Mouse (Mus musculus): Measurements from ENCODE around the gene AC129217.1. TPM values are rescaled to one million over a fixed set of nuclear protein-coding genes. Genes with fewer than 3 reads are reported as not detected.
"Not testable (repeated sequence)": the region's sequence is repeated elsewhere in the genome, so short reads cannot be mapped to it uniquely, and the experiment has no call there.

Gene AC129217.1
- total RNA-seq, 2 experiments from 2014 or later: not detected

- intact Hi-C loops (cut with DNase I): loop anchor here (5.0 to 10.0 kb wide), 2 partner anchors 35 to 262 kb away; partner anchors contain the start of genes 1810009A15Rik and Gm49416
- no peak for DNase-seq (ENCODE audit: low spot score in 2 of 2)
These were observed 22.8 kb downstream of the AC129217.1 start for GRCm38 (mm10) chr19:8852236-8852928.

DNA sequence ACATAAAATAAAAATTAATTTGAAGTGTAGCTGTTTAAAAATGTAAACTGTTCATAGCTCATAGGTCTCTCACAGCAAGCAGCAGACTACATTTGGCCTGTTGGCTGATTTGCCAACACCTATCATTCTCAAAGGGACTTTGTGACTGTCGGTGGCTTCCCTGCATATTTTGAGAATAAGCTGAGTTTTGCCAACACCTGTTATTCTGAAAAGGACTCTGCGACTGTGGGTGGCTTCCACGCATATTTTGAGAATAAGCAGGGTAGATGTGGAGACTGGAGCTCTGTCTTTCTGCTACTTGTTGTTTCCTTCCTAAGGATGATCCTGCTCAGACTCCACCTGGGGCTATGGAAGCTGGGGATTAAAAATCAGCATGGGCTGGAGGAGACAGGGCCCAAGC, 23.5 kb downstream of the AC129217.1 start:
- intact Hi-C loops (cut with DNase I): loop anchor here (5.0 to 10.0 kb wide), 2 partner anchors 34 to 262 kb away; partner anchors contain the start of genes 1810009A15Rik and Gm49416

GRCm38 (mm10) chr19:8857689-8858088, 28.1 kb downstream of the AC129217.1 start:
- peak in 1 of 2 experiments; percentile 36 for DNase-seq (ENCODE audit: low spot score in 2 of 2)
- intact Hi-C loops (cut with DNase I): loop anchor here (10.0 kb wide), 1 partner anchor 257 kb away; no protein-coding TSS in a partner anchor

More for the DNA sequence above, 23.5 kb downstream of the AC129217.1 start:
- DNase-seq (ENCODE audit: low spot score in 2 of 2): peak in 1 of 2 experiments; percentile 30

- DNase-seq (ENCODE audit: low spot score in 2 of 2): peak in 1 of 2 experiments; percentile 39
These were observed 29.4 kb downstream of the AC129217.1 start for GRCm38 (mm10) chr19:8859018-8859417.

GRCm38 (mm10) chr19:8864265-8864664, 34.7 kb downstream of the AC129217.1 start:
- DNase-seq (ENCODE audit: low spot score in 2 of 2): no peak
- intact Hi-C loops (cut with DNase I): no loop called here

More at GRCm38 (mm10) chr19:8859018-8859417, 29.4 kb downstream of the AC129217.1 start:
- intact Hi-C loops (cut with DNase I): loop anchor here (10.0 kb wide), 1 partner anchor 256 kb away; no protein-coding TSS in a partner anchor

DNA sequence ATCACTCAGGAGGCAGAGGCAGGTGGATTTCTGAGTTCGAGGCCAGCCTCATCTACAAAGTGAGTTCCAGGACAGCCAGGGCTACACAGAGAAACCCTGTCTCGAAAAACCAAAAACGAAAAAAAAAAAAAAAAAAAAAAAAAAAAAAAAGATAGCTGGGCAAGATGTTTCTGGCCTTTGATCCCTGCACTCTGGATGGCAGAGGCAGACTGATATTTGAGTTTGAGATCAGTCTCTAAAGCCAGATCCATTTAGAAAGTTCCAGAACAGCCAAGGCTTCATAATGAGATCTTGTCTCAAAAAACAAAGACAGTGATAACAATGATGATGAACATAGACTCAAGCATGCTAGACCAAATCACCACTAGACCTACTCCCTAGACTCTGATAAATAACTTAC, 40.8 kb downstream of the AC129217.1 start:
- DNase-seq (ENCODE audit: low spot score in 2 of 2); intact Hi-C loops (cut with DNase I): not testable (repeated sequence)

DNA sequence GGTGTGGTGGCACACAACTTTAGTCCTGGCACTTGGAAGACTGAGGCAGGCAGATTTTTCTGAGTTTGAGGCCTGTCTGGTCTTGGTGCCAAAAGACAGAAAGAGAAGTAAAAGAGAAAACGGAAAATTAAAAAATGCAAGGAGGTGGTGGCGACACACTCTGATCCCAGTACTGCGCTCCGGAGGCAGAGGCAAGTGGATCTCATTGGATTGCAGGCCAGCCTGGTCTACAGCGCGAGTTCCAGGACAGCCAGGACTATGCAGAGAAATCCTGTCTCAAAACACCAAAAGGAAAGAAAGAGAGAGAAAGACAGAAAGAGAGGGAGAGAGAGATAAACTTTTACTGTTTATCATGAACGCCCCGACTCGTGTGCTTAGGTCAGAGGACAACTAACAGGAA, 41.3 kb downstream of the AC129217.1 start:
- intact Hi-C loops (cut with DNase I): no loop called here
- DNase-seq (ENCODE audit: low spot score in 2 of 2): no peak

DNA sequence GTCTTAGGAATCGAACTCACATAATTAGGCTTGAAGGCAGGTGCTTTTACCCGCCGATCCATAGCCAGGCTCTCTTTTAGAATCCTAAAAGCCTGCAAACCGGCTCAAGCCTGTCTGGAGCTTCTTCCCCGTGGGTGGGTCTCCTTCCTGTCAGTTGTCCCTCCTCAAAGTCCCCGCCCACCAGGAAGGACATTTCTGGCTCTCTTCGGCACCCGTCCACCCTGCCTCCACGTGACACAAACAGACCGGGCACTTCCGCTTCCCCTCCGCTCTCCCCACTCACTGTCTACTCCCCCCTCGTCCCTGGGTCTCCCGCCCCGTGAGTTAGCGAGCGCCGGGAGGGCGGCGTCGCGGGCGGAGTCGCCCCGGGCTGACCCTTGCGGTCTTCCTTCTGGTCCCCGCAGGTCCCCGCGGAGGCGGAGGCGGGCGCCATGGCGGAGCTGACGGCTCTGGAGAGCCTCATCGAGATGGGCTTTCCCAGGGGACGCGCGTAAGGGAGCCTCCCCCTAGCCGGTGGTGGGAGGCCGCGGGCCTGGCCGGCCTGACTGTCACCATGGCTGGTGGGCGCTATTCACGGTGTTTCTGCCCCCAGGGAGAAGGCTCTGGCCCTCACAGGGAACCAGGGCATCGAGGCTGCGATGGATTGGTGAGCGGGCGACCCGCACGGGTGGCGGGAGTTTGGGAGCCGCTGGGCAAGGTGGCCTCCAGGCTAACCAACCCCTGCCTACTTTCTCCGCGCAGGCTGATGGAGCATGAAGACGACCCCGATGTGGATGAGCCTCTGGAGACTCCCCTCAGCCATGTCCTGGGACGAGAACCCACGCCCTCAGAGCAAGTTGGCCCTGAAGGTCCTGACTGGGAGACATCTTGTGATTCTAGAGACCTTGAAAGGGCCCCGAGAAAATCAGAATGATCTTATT, 42.0 kb downstream of the AC129217.1 start, which contains the start of gene Ubxn1:
Ubxn1 (plus strand) TSS at position 230 of the 920 bp plus-strand sequence.
- intact Hi-C loops (cut with DNase I): no loop called here
- DNase-seq (ENCODE audit: low spot score in 2 of 2): peak; percentile 97 to 99

DNA sequence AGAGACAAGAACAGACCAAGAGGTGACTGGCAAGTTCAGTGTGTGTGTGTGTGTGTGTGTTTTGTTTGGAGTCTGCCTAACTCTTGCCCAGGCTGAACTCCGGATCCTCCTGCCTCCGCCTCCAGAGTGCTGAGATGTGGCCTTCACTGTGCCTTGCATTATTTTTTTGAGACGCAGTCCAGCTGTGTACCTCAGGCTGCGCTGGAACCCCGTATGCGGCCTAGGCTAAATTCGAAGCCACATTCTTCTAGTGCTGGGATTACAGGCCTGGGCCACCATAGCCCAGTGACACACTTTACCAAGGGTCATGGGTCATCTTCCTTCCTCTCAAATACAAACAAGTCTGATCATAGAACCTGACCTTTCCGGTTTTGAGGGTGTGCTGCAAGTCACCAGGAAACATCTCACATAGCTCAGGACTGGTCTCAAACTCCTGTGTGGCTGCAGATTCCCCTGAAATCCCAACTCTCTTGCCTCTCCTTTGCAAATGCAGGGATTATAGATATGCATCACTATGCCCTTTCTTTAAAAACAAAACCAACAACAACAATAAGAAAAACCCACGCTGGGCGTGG, 42.8 kb downstream of the AC129217.1 start:
- no peak for DNase-seq (ENCODE audit: low spot score in 2 of 2)
- intact Hi-C loops (cut with DNase I): no loop called here

DNA sequence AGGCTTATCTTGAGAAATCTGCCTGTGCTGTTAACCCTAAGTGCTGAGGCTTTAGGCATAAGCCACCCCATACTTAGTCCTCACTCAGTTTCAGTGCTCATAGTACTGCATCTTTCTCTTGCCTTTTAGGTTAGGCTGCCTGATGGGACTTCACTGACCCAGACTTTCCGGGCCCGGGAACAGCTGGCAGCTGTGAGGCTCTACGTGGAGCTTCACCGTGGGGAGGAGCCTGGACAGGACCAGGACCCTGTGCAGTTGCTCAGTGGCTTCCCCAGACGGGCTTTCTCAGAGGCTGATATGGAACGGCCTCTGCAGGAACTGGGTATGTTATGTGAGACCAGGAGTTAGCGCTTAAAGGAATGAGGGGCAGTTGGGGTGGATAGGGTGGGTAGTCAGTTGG, 45.5 kb downstream of the AC129217.1 start:
- no peak for DNase-seq (ENCODE audit: low spot score in 2 of 2)
- intact Hi-C loops (cut with DNase I): no loop called here

DNA sequence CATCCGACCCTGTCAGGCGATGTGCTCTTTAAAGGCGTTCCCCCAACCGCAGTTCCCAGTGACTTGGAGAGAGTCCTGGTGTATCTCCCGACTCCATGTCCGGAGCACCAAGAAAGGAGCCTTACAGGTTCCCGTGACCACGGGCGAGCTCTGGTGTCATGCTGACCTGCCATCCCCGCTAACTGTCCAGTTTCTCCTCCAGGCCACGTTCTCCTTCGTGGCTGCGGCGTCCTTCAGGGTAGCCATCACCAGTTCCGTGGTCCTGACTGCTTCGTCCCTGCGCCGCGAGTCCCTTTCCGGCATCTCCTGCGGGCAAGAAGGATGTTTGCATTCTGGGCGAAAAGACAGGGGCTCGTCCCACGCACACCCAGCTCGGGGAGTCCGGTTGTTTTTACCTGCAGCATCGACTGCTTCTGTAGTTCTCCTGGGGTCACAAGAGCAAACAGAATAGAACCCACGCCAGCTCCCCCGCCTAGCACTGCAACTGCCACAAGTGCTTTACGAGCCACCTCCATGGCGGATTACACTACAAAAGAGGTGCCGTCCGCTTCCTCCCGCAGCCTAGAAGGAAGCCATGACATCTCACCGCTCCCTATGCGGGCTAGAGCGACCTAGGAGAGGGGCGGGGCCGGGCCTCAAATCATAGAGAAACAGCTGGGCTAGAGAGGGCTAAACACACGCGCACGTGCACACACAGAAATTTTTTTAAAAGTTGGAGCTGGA, 50.9 kb downstream of the AC129217.1 start, which contains the start of gene Uqcc3:
Uqcc3 (minus strand) TSS at position 613 of the 723 bp plus-strand sequence.
- DNase-seq (ENCODE audit: low spot score in 2 of 2): peak; percentile 87 to 91
- intact Hi-C loops (cut with DNase I): no loop called here

DNA sequence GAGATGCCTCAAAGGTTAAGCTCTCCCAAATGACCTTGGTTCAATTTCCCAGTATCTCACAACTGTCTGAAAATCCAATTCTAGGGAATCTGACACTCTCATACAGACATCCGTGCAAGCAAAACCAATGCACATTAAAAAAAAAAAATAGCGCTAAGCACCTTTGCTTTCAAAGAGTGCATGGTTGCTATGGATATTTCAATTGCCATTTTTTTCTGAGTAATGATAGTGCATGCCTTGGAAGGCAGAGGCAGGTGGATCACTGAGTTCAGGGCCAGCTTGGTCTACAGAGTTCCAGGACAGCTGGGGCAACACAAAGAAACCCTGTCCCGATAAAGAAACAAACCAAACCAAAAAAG, 51.4 kb downstream of the AC129217.1 start:
- no peak for DNase-seq (ENCODE audit: low spot score in 2 of 2)
- intact Hi-C loops (cut with DNase I): no loop called here

DNA sequence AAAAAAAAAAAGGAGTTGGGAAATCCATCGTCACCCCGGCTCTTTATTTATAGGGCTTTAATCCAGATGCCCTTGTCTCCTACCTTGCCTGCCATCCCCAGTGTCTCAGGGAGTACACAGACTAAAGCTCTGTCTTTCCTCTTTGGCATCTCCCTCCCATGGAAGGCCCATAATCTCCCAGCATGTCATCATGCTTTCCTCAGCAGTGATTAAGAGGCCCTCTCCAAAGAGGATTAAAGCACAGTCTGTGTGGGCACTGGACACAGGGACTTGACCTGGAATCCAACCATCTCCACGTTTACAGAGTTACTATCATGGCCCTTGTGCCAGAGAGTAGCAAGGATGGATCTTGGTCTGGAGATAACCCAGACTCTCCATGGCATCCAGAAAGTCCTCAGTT, 54.0 kb downstream of the AC129217.1 start, which contains the start of the genes Lbhd1 and Gm49403:
Lbhd1 (plus strand) TSS at position 117 of the 400 bp plus-strand sequence.
Gm49403 (plus strand) TSS at position 315 of the 400 bp plus-strand sequence.
- no peak for DNase-seq (ENCODE audit: low spot score in 2 of 2)
- intact Hi-C loops (cut with DNase I): no loop called here

GRCm38 (mm10) chr19:8886916-8887584, 57.5 kb downstream of the AC129217.1 start:
- intact Hi-C loops (cut with DNase I): loop anchor here (5.0 kb wide), 1 partner anchor 35 kb away; the partner anchor contains the start of gene Lrrn4cl
- DNase-seq (ENCODE audit: low spot score in 2 of 2): no peak

- no peak for DNase-seq (ENCODE audit: low spot score in 2 of 2)
- intact Hi-C loops (cut with DNase I): loop anchor here (5.0 kb wide), 1 partner anchor 36 kb away; the partner anchor contains the start of gene Lrrn4cl
These were observed 58.3 kb downstream of the AC129217.1 start for GRCm38 (mm10) chr19:8887585-8888463.

- DNase-seq (ENCODE audit: low spot score in 2 of 2): peak; percentile 94 to 96
- intact Hi-C loops (cut with DNase I): loop anchor here (5.0 kb wide), 1 partner anchor 36 kb away; the partner anchor contains the start of gene Lrrn4cl
These were observed 59.2 kb downstream of the AC129217.1 start, which contains the start of the genes 1810009A15Rik and Gm49416 for GRCm38 (mm10) chr19:8888511-8889385. 1810009A15Rik (plus strand) TSS chr19:8888853. Gm49416 (plus strand) TSS chr19:8888926.

Measured in left cerebral cortex, postnatal 14 days (tissue).